Mouse (Mus musculus): ENCODE measurements at regions not wholly inside any gene's neighbourhood (a gene's known extent, or its start where the extent isn't known, plus 50 kb on each side); places are given as distances from the start of the nearest gene placed in this dataset.

DNA sequence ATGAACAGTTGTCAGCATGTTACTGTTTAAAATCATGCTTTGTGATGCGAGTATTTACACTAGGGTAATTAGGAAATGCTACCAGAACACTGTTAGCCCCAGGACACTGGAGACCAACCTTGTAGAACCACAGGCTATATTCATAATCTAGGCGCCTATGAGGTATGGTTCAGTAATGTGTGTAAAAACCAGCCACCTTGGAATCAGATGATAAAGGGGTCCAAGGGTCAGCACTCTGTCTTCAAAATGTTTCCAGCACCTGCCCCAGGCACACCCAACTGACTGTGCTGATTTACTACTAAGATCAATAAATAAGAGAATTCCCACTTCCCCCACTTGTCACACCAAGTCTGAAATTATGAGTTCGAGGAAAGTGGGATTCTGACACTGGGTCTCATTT, 100.8 kb upstream of the Mamld1 start:
- Histone ChIP-seq H3K4me1 (0 out of 2 replicates have a peak, but pooled peaks cover 7% of the 10 kb centered on the region), H3K4me3 (replicated peaks) (no peak overlapping the region), H3K27ac (replicated peaks) (no peak overlapping the region), H3K9me3 (replicated peaks) (no peaks in the 10 kb centered on the region), H3K9ac (replicated peaks) (no peak overlapping the region), H3K4me2 (no peak overlapping the region), H3K27me3 (replicated peaks) (no peaks in the 10 kb centered on the region), H3K36me3 (no peaks in the 10 kb centered on the region)
- WGBS: 70% methylated on average over 3 of the region's 3 CpGs
- no peak for ATAC-seq (ENCODE audit: low FRiP score)

DNA sequence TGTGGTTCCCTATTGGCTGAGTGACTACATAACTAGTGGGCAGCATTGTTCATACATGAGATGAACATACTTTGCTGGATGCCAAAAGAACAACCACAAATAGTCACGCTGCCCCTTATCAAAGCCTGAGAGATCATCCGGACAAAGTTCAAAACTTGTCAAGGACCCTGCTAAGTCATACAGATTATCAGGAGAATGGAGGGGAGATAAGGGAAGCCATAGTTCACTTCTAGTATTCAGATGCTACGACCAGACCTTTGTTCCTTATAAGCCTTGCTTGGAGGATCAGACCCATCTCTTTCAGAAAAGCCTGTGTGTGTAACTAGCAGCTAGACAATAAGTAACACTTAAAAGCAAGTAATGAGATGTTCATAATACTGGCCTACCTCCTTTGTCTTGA, 97.0 kb upstream of the Mamld1 start:
- H3K9ac ChIP-seq (replicated peaks): no peak overlapping the region
- H3K27me3 ChIP-seq (replicated peaks): no peaks in the 10 kb centered on the region
- no peak overlapping the region for H3K27ac ChIP-seq (replicated peaks)
- 89% methylated on average over 3 of the region's 3 CpGs for WGBS
- H3K9me3 ChIP-seq (replicated peaks): no peaks in the 10 kb centered on the region
- ATAC-seq (ENCODE audit: low FRiP score): no peak
- no peak overlapping the region for H3K4me2 ChIP-seq
- no peaks in the 10 kb centered on the region for H3K4me1 ChIP-seq
- no peaks in the 10 kb centered on the region for H3K36me3 ChIP-seq
- H3K4me3 ChIP-seq (replicated peaks): no peak overlapping the region

All from neural tube, embryonic 15.5 days (tissue).